Mouse (Mus musculus) MEL (cell line): ENCODE data around the gene Lypd6b. TPM values are rescaled to one million over a fixed set of nuclear protein-coding genes. Genes with fewer than 3 reads are reported as not detected.

ENCODE experiments used
- DNase-seq: peaks from one replicate; pipeline ENCODE4 v3.0.0; 2011; ENCODE audit warnings: low read depth, low spot score
- H3K27ac ChIP-seq: 2 replicates; pipeline ENCODE4 v1.5.1; 2012; ENCODE audit warnings: low read depth, mild to moderate bottlenecking, control low read depth, low read length, moderate library complexity; ENCODE audit not compliant: control insufficient read depth
- H3K27me3 ChIP-seq, 2 experiments: fragments of 150-350 bp in 1 of 2; sonication (generic) in 1 of 2; 2 replicates each; pipeline ENCODE4 v1.6.1; 2012; ENCODE audit warnings: low read length in 2 of 2, mild to moderate bottlenecking in 2 of 2, improper control_type of control experiment in 1 of 2, moderate library complexity in 1 of 2; ENCODE audit not compliant: insufficient read depth in 2 of 2, control insufficient read depth in 1 of 2
- H3K36me3 ChIP-seq, 2 experiments: 2 replicates each; pipeline ENCODE4 v1.6.1; 2012 to 2014; ENCODE audit warnings: low read length in 2 of 2, improper control_type of control experiment in 1 of 2, inconsistent platforms in 1 of 2, mild to moderate bottlenecking in 1 of 2; ENCODE audit not compliant: insufficient read depth in 2 of 2, control insufficient read depth in 1 of 2
- H3K4me1 ChIP-seq, 2 experiments: fragments of 150-350 bp in 1 of 2; sonication (generic) in 1 of 2; 2 replicates each; pipeline ENCODE4 v1.6.1; 2012; ENCODE audit warnings: low read length in 2 of 2, improper control_type of control experiment in 1 of 2, mild to moderate bottlenecking in 1 of 2; ENCODE audit not compliant: insufficient read depth in 2 of 2, control insufficient read depth in 1 of 2
- H3K4me3 ChIP-seq, 2 experiments: fragments of 150-350 bp in 1 of 2; sonication (generic) in 1 of 2; 2 replicates each; pipeline ENCODE4 v1.5.1; 2012; ENCODE audit warnings: low read depth in 2 of 2, low read length in 2 of 2, mild to moderate bottlenecking in 2 of 2, moderate library complexity in 2 of 2, control low read depth in 1 of 2, improper control_type of control experiment in 1 of 2; ENCODE audit not compliant: control insufficient read depth in 1 of 2, insufficient read depth in 1 of 2
- H3K79me2 ChIP-seq: 2 replicates; pipeline ENCODE4 v1.6.1; 2012; ENCODE audit warnings: mild to moderate bottlenecking, low read length, moderate library complexity; ENCODE audit not compliant: control insufficient read depth, poor library complexity, insufficient read depth
- H3K9ac ChIP-seq: 2 replicates; pipeline ENCODE4 v1.6.1; 2012; ENCODE audit warnings: low read depth, mild to moderate bottlenecking, control low read depth, low read length, moderate library complexity; ENCODE audit not compliant: control insufficient read depth, poor library complexity, severe bottlenecking
- H3K9me3 ChIP-seq: fragments of 150-350 bp; sonication (generic); replicated peaks from 2 replicates; pipeline ENCODE4 v1.6.1; 2012; ENCODE audit warnings: mild to moderate bottlenecking, low read length, improper control_type of control experiment, moderate library complexity; ENCODE audit not compliant: insufficient read depth
- CHD2 ChIP-seq: IDR thresholded peaks from 2 replicates; pipeline ENCODE4 v1.6.1; 2011; ENCODE audit warnings: low read length, improper control_type of control experiment
- ELF1 ChIP-seq: IDR thresholded peaks from 2 replicates; pipeline ENCODE4 v1.6.1; 2014; ENCODE audit warnings: low read depth, mild to moderate bottlenecking, inconsistent platforms, low read length, improper control_type of control experiment, moderate library complexity
- EP300 ChIP-seq, 2 experiments: IDR thresholded peaks; 2 replicates each; pipeline ENCODE4 v1.6.1; 2011; ENCODE audit warnings: improper control_type of control experiment in 2 of 2, low read length in 2 of 2, low read depth in 1 of 2, mild to moderate bottlenecking in 1 of 2
- ETS1 ChIP-seq: IDR thresholded peaks from 2 replicates; pipeline ENCODE4 v1.6.1; 2012; ENCODE audit warnings: low read depth, mild to moderate bottlenecking, inconsistent platforms, low read length, improper control_type of control experiment, moderate library complexity
- GABPA ChIP-seq: IDR thresholded peaks from 2 replicates; pipeline ENCODE4 v1.6.1; 2012; ENCODE audit warnings: low read depth, mild to moderate bottlenecking, inconsistent platforms, low read length, improper control_type of control experiment, moderate library complexity
- GATA1 ChIP-seq: IDR thresholded peaks from 2 replicates; pipeline ENCODE4 v1.6.1; 2011; ENCODE audit warnings: low read depth, low read length, improper control_type of control experiment
- JUND ChIP-seq: IDR thresholded peaks from 2 replicates; pipeline ENCODE4 v1.6.1; 2011; ENCODE audit warnings: low read depth, mild to moderate bottlenecking, improper control_type of control experiment, low read length
- KAT2A ChIP-seq: conservative IDR thresholded peaks from 2 replicates; pipeline ENCODE4 v1.6.1; 2012; ENCODE audit warnings: low read depth, low read length, improper control_type of control experiment, inconsistent platforms
- MAX ChIP-seq: IDR thresholded peaks from 2 replicates; pipeline ENCODE4 v1.6.1; 2011; ENCODE audit warnings: low read length, improper control_type of control experiment
- MAZ ChIP-seq: IDR thresholded peaks from 2 replicates; pipeline ENCODE4 v1.6.1; 2012; ENCODE audit warnings: low read depth, mild to moderate bottlenecking, inconsistent platforms, low read length, improper control_type of control experiment
- MEF2A ChIP-seq: IDR thresholded peaks from 2 replicates; pipeline ENCODE4 v1.6.1; 2014; ENCODE audit warnings: low read depth, mild to moderate bottlenecking, inconsistent platforms, low read length, improper control_type of control experiment; ENCODE audit not compliant: poor library complexity, insufficient replicate concordance, severe bottlenecking; ENCODE audit errors: extremely low read depth
- MXI1 ChIP-seq: IDR thresholded peaks from 2 replicates; pipeline ENCODE4 v1.6.1; 2011; ENCODE audit warnings: mild to moderate bottlenecking, low read depth, low read length, improper control_type of control experiment
- MYC ChIP-seq: IDR thresholded peaks from 2 replicates; pipeline ENCODE4 v1.6.1; 2011; ENCODE audit warnings: low read depth, mild to moderate bottlenecking, low read length, improper control_type of control experiment, moderate library complexity
- RCOR1 ChIP-seq: IDR thresholded peaks from 2 replicates; pipeline ENCODE4 v1.6.1; 2012; ENCODE audit warnings: low read depth, mild to moderate bottlenecking, inconsistent platforms, low read length, improper control_type of control experiment
- SMC3 ChIP-seq: IDR thresholded peaks from 2 replicates; pipeline ENCODE4 v1.6.1; 2011; ENCODE audit warnings: low read depth, low read length, improper control_type of control experiment
- TAL1 ChIP-seq: IDR thresholded peaks from 2 replicates; pipeline ENCODE4 v1.6.1; 2012; ENCODE audit warnings: mild to moderate bottlenecking, inconsistent platforms, low read length, moderate library complexity, mixed read lengths
- TBP ChIP-seq: IDR thresholded peaks from 2 replicates; pipeline ENCODE4 v1.8.0; 2011; ENCODE audit warnings: low read depth, low read length, improper control_type of control experiment
- USF2 ChIP-seq, 2 experiments: IDR thresholded peaks; 2 replicates each; pipeline ENCODE4 v1.6.1; 2011 to 2012; ENCODE audit warnings: improper control_type of control experiment in 2 of 2, low read length in 2 of 2, borderline replicate concordance in 1 of 2, inconsistent platforms in 1 of 2, low read depth in 1 of 2, mild to moderate bottlenecking in 1 of 2; ENCODE audit not compliant: insufficient read depth in 1 of 2
- ZC3H11A ChIP-seq: IDR thresholded peaks from 2 replicates; pipeline ENCODE4 v1.6.1; 2012; ENCODE audit warnings: low read depth, mild to moderate bottlenecking, inconsistent platforms, low read length, improper control_type of control experiment
- ZKSCAN1 ChIP-seq: IDR thresholded peaks from 2 replicates; pipeline ENCODE4 v1.6.1; 2012; ENCODE audit warnings: low read depth, mild to moderate bottlenecking, inconsistent platforms, low read length, improper control_type of control experiment, moderate library complexity
- ZMIZ1 ChIP-seq: IDR thresholded peaks from 2 replicates; pipeline ENCODE4 v1.6.1; 2012; ENCODE audit warnings: low read depth, mild to moderate bottlenecking, inconsistent platforms, low read length, improper control_type of control experiment, moderate library complexity
- ZNF384 ChIP-seq: IDR thresholded peaks from 2 replicates; pipeline ENCODE4 v1.6.1; 2012; ENCODE audit warnings: low read depth, mild to moderate bottlenecking, inconsistent platforms, low read length, improper control_type of control experiment
- polyA plus RNA-seq, 2 experiments: library from polyadenylated mRNA; stranded (reverse) in 1 of 2; unstranded in 1 of 2; fragments of >175 nt in 1 of 2; fragments of >200 nt in 1 of 2; gene quantifications; 2 replicates each; pipeline versions ENCODE4 v1.2.1 to v1.2.4; 2012; ENCODE audit warnings: low replicate concordance in 2 of 2, low read depth in 1 of 2; ENCODE audit not compliant: insufficient read length in 2 of 2, insufficient read depth in 1 of 2, missing spikeins in 1 of 2
- total RNA-seq: library from RNA; depleted of rRNA; stranded (reverse); fragments of 300-350 nt; gene quantifications from 2 replicates; pipeline ENCODE4 v1.2.3, GENCODE M21; 2012

The Lypd6b gene
- total and polyA plus RNA-seq, 3 experiments: not detected

DNA sequence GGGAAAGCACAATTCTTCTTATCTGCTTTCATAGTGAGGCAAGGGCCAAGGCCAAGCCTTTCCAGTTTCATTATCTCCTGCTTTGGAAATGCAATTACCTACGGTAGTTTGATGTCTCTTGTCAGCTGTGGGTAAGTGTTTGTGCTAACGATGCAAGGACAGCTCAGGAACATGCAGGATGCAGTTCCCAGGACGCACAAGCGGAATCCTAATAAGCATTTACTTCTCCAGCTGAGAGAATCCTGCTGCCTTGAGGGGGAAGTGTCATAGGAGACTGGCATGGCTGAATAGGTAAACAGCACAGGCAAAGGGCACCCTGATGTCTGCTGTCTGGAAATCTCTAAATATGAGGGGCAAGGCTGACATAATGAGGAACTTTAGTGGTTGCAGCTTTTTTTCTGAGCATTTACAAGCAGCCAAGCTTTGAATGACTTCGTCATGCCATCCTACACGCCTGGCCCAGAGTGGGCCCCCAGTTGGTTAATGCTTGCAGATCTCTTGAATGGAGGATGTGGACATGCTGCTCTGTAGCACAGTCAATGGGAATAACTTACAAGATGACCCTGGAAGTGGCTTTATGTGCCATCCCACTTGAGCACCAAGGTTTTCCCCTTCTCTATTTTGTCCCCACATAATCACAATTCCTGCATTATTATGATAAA, 165.3 kb downstream of the Lypd6b start:
- Histone ChIP-seq H3K9me3 (no peaks in the 10 kb centered on the region), H3K4me3 (no peak overlapping the region), H3K4me1 (no peaks in the 10 kb centered on the region), H3K79me2 (no peaks in the 10 kb centered on the region), H3K9ac (no peak overlapping the region), H3K36me3 (no peaks in the 10 kb centered on the region), H3K27ac (no peak overlapping the region), H3K27me3 (no peaks in the 10 kb centered on the region)
- DNase-seq: no peak
- TF ChIP-seq ZNF384: no peak
- TF ChIP-seq ZMIZ1: no peak
- no peak for TF ChIP-seq SMC3
- TF ChIP-seq MAX: no peak
- TF ChIP-seq GABPA: no peak
- no peak for TF ChIP-seq ZKSCAN1
- TF ChIP-seq CHD2: no peak
- no peak for TF ChIP-seq ETS1
- TF ChIP-seq ELF1: no peak
- no peak for TF ChIP-seq MAZ
- TF ChIP-seq EP300 (IDR thresholded peaks at IDR 0.05; ENCODE audit: low read depth in 1 of 2, low read length in 2 of 2): no peak

DNA sequence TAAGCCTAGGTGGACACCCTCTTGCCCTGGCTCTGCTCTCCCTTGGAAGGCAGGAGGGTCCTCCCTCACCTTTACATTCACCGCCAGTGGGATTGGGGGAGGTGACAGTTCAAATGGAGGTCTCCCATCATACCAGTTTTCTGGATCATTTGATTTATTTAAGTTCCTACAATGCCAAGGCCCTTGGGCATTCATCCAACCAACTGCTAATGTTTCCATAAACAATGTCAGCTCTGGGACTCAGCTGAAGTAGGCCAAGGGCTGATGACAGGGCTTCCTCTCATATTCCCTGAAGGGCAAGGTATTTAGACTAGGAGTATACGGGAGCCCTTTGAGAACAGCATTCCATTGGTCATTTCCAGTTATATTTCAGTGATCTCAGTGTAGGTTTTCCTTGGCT, 170.0 kb downstream of the Lypd6b start:
- H3K9ac ChIP-seq: no peak overlapping the region
- H3K27ac ChIP-seq: no peak overlapping the region
- H3K27me3 ChIP-seq: no peaks in the 10 kb centered on the region
- H3K9me3 ChIP-seq: no peaks in the 10 kb centered on the region
- H3K4me1 ChIP-seq: no peaks in the 10 kb centered on the region
- H3K4me3 ChIP-seq: no peak overlapping the region
- DNase-seq: no peak
- TF ChIP-seq ZC3H11A (no peak), ELF1 (no peak), USF2 (IDR thresholded peaks at IDR 0.05; ENCODE audit: borderline replicate concordance in 1 of 2, insufficient read depth in 1 of 2, low read depth in 1 of 2, low read length in 2 of 2) (no peak), RCOR1 (no peak), MYC (no peak), MAX (no peak), MXI1 (no peak), JUND (no peak), GATA1 (no peak), MEF2A (no peak), KAT2A (no peak), TAL1 (no peak), TBP (no peak)
- H3K36me3 ChIP-seq: no peaks in the 10 kb centered on the region
- no peaks in the 10 kb centered on the region for H3K79me2 ChIP-seq
